Mouse (Mus musculus) forebrain, embryonic 16.5 days (tissue): ENCODE measurements at regions not wholly inside any gene's neighbourhood (a gene's known extent, or its start where the extent isn't known, plus 50 kb on each side); places are given as distances from the start of the nearest gene placed in this dataset.

Source experiments
- ATAC-seq: fragments of 200-750 bp; cut with Nextera tagmentation; 2 replicates; pipeline ENCODE4 v1.8.0; 2017; ENCODE audit warnings: mild to moderate bottlenecking, moderate library complexity
- H3K27ac ChIP-seq: fragments of 300-500 bp; sonication (generic); 2 replicates; pipeline ENCODE4 v1.5.1; 2014; ENCODE audit warnings: low read length, control low read depth
- H3K27me3 ChIP-seq: fragments of 300-500 bp; sonication (generic); replicated peaks from 2 replicates; pipeline ENCODE4 v1.6.1; 2014; ENCODE audit warnings: low read length; ENCODE audit not compliant: control insufficient read depth, insufficient read depth
- H3K36me3 ChIP-seq: fragments of 300-500 bp; sonication (generic); 2 replicates; pipeline ENCODE4 v1.6.1; 2014; ENCODE audit not compliant: control insufficient read depth, insufficient read depth
- H3K4me1 ChIP-seq: fragments of 300-500 bp; sonication (generic); replicated peaks from 2 replicates; pipeline ENCODE4 v1.6.1; 2014; ENCODE audit warnings: low read length; ENCODE audit not compliant: control insufficient read depth, insufficient read depth
- H3K4me2 ChIP-seq: fragments of 300-500 bp; sonication (generic); 2 replicates; pipeline ENCODE4 v1.6.1; 2014; ENCODE audit warnings: mild to moderate bottlenecking, low read length, control low read depth
- H3K4me3 ChIP-seq: fragments of 300-500 bp; sonication (generic); replicated peaks from 2 replicates; pipeline ENCODE4 v1.5.1; 2014; ENCODE audit warnings: mild to moderate bottlenecking, low read length, control low read depth
- H3K9ac ChIP-seq: fragments of 300-500 bp; sonication (generic); replicated peaks from 2 replicates; pipeline ENCODE4 v1.6.1; 2014; ENCODE audit warnings: low read depth, low read length, control low read depth
- H3K9me3 ChIP-seq: fragments of 300-500 bp; sonication (generic); 2 replicates; pipeline ENCODE4 v1.6.1; 2016; ENCODE audit warnings: low read length; ENCODE audit not compliant: control insufficient read depth
- WGBS: fragments of 180-500 bp; shearing (Covaris S2); extraction: QIAGEN DNeasy Blood & Tissue Kit; methylation state at CpG from one replicate; pipeline ENCODE4 v1.1.7; 2014; 5-methylcytosine and 5-hydroxymethylcytosine counted together

GRCm38 (mm10) chr17:88142809-88143208 is 77.7 kb upstream of the Fbxo11 start:
- Histone ChIP-seq H3K27me3 (no peaks in the 10 kb centered on the region), H3K4me2 (no peak overlapping the region), H3K27ac (no peak overlapping the region), H3K4me1 (no peaks in the 10 kb centered on the region), H3K4me3 (no peak overlapping the region), H3K9me3 (no peaks in the 10 kb centered on the region), H3K9ac (no peak overlapping the region), H3K36me3 (no peaks in the 10 kb centered on the region)
- ATAC-seq: no peak
- WGBS: 82% methylated on average over 3 of the region's 3 CpGs

- Histone ChIP-seq H3K4me1 (no peaks in the 10 kb centered on the region), H3K4me2 (no peak overlapping the region), H3K9ac (no peak overlapping the region), H3K27ac (no peak overlapping the region), H3K36me3 (no peaks in the 10 kb centered on the region), H3K4me3 (no peak overlapping the region), H3K27me3 (no peaks in the 10 kb centered on the region), H3K9me3 (no peaks in the 10 kb centered on the region)
- ATAC-seq: no peak
- 73% methylated on average over 3 of the region's 3 CpGs for WGBS
These were observed 78.4 kb upstream of the Fbxo11 start for GRCm38 (mm10) chr17:88143378-88143943.

DNA sequence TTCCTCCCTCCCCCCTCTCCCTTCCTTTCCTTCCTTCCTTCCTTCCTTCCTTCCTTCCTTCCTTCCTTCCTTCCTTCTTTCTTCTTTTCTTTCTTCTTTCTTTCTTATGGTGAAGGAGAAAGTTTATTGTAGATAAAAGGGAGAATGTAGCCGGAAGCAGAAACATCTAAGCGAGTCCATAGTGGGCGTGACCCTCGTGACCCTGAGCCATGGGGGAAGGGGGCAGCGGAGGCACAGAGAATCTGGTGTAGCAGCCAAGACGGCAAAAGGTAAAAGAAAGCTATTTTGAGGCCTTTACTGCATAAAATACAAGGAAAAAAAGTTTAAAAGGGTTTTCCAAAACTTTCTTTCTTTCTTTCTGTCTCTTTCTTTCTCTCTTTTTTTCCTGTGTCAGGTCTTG is 93.5 kb upstream of the Fbxo11 start:
- 21% methylated on average over 6 of the region's 6 CpGs for WGBS
- no peak overlapping the region for H3K27ac ChIP-seq
- no peak for ATAC-seq
- H3K4me2 ChIP-seq: no peak overlapping the region
- no peak overlapping the region for H3K9ac ChIP-seq
- no peaks in the 10 kb centered on the region for H3K9me3 ChIP-seq
- H3K4me1 ChIP-seq: peaks cover 6% of the 10 kb centered on the region; the same call in 1 of the 2 replicates
- H3K27me3 ChIP-seq: no peaks in the 10 kb centered on the region
- no peak overlapping the region for H3K4me3 ChIP-seq
- H3K36me3 ChIP-seq: no peaks in the 10 kb centered on the region

- Histone ChIP-seq H3K36me3 (no peaks in the 10 kb centered on the region), H3K27ac (no peak overlapping the region), H3K9ac (no peak overlapping the region), H3K4me1 (peaks cover 6% of the 10 kb centered on the region; the same call in 1 of the 2 replicates), H3K9me3 (no peaks in the 10 kb centered on the region), H3K27me3 (no peaks in the 10 kb centered on the region), H3K4me3 (no peak overlapping the region), H3K4me2 (peak overlapping the region; percentile 40)
- no peak for ATAC-seq
- WGBS: 2% methylated on average over 11 of the region's 11 CpGs
These were observed 94.1 kb upstream of the Fbxo11 start for GRCm38 (mm10) chr17:88159212-88159668.

GRCm38 (mm10) chr17:88159851-88160676 is 95.0 kb upstream of the Fbxo11 start:
- WGBS: 35% methylated on average over 19 of the region's 19 CpGs
- H3K27me3 ChIP-seq: no peaks in the 10 kb centered on the region
- H3K27ac ChIP-seq: no peak overlapping the region
- no peaks in the 10 kb centered on the region for H3K36me3 ChIP-seq
- no peak for ATAC-seq
- H3K4me2 ChIP-seq: peak overlapping the region; percentile 40
- no peaks in the 10 kb centered on the region for H3K9me3 ChIP-seq
- peaks cover 6% of the 10 kb centered on the region; the same call in 1 of the 2 replicates for H3K4me1 ChIP-seq
- H3K4me3 ChIP-seq: no peak overlapping the region; the same call in 1 of the 2 replicates
- H3K9ac ChIP-seq: no peak overlapping the region

DNA sequence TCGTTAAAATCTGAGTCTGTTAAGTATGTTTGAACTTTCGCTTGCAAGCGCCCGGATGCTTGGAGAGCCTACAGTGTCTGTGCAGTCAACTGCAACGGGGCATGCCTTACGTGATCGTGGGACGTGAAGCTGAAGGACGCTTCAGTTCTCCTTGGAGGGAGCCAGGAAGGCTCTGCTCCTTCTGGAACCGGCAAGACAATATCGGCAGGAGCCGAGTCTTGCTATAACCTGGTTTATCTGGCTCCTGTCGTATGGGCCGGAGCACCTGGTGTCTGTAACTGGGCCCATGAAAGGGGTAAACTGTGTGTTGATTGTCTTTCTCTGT is 95.5 kb upstream of the Fbxo11 start:
- Histone ChIP-seq H3K27me3 (no peaks in the 10 kb centered on the region), H3K9me3 (no peaks in the 10 kb centered on the region), H3K4me3 (no peak overlapping the region; the same call in 1 of the 2 replicates), H3K27ac (no peak overlapping the region), H3K4me1 (peaks cover 6% of the 10 kb centered on the region; the same call in 1 of the 2 replicates), H3K4me2 (peak overlapping the region; percentile 7; the same call in 1 of the 2 replicates), H3K9ac (no peak overlapping the region), H3K36me3 (no peaks in the 10 kb centered on the region)
- WGBS: 74% methylated on average over 14 of the region's 14 CpGs
- ATAC-seq: no peak

GRCm38 (mm10) chr17:88161766-88162165 is 96.7 kb upstream of the Fbxo11 start:
- Histone ChIP-seq H3K9me3 (no peaks in the 10 kb centered on the region), H3K36me3 (no peaks in the 10 kb centered on the region), H3K9ac (no peak overlapping the region), H3K4me2 (no peak overlapping the region), H3K4me3 (no peak overlapping the region), H3K27me3 (no peaks in the 10 kb centered on the region), H3K27ac (no peak overlapping the region), H3K4me1 (peaks cover 6% of the 10 kb centered on the region)
- no peak for ATAC-seq
- WGBS: 94% methylated on average over 8 of the region's 8 CpGs

DNA sequence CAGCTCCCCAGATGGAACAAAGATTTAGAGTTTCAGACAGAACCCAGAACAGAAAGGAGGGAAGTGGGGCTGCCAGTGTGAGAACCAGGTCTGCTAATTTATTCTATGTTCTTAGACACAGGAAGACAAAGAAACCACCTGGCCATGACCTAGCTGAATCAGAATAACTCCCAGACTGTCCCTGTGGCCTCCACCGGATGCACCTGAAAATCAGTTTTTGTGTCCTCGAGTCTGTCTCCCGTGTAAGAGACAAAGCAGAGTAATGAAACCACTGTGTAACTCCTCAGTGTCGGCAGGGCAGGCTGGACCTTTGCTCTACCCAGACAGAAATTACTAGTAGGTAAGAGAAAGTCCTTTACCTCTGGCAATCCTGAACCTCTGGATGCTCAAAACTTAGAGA is 99.7 kb upstream of the Fbxo11 start:
- ATAC-seq: no peak
- Histone ChIP-seq H3K9me3 (no peaks in the 10 kb centered on the region), H3K9ac (no peak overlapping the region), H3K27ac (no peak overlapping the region), H3K4me3 (no peak overlapping the region), H3K4me2 (no peak overlapping the region), H3K27me3 (no peaks in the 10 kb centered on the region), H3K36me3 (no peaks in the 10 kb centered on the region), H3K4me1 (no peaks in the 10 kb centered on the region; the same call in 1 of the 2 replicates)
- 78% methylated on average over 4 of the region's 4 CpGs for WGBS

DNA sequence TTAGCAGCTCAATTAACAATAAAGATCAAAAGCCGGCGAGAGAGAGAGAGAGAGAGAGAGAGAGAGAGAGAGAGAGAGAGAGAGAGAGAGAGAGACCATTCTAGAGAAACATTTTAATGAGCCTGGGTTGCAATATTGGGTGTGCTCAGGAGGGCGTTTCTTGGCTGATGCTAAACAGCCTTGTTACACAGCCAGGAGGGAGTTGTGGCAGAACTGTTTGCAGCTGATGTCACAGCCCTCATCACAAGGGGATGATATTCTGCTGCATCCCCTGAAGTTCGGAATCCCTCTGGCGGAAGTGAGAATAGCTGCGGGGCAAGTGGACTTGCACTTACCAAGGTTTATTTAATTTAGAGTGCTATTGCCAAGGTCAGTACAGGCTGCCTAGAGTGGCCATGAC is 100.7 kb upstream of the Fbxo11 start:
- no peak overlapping the region for H3K4me2 ChIP-seq
- no peaks in the 10 kb centered on the region; the same call in 1 of the 2 replicates for H3K4me1 ChIP-seq
- H3K4me3 ChIP-seq: no peak overlapping the region
- no peak overlapping the region for H3K9ac ChIP-seq
- no peaks in the 10 kb centered on the region for H3K36me3 ChIP-seq
- H3K9me3 ChIP-seq: no peaks in the 10 kb centered on the region
- no peak overlapping the region for H3K27ac ChIP-seq
- WGBS: 69% methylated on average over 6 of the region's 6 CpGs
- H3K27me3 ChIP-seq: no peaks in the 10 kb centered on the region
- ATAC-seq: no peak
